Mouse (Mus musculus) urinary bladder, adult 18-20 months (tissue): ENCODE measurements at regions not wholly inside any gene's neighbourhood (a gene's known extent, or its start where the extent isn't known, plus 50 kb on each side); places are given as distances from the start of the nearest gene placed in this dataset.

ENCODE experiments used
- DNase-seq, 2 experiments: peaks; one replicate each; pipeline ENCODE4 v3.0.0; 2022; ENCODE audit warnings: low spot score in 2 of 2, mixed read lengths in 2 of 2

- DNase-seq = no peak
Observed at GRCm38 (mm10) chr13:71034926-71035687, 193.5 kb upstream of the Adamts16 start.

GRCm38 (mm10) chr13:71008216-71008615 is 166.6 kb upstream of the Adamts16 start:
- no peak for DNase-seq

- no peak for DNase-seq
Observed at GRCm38 (mm10) chr13:71006117-71006516, 164.5 kb upstream of the Adamts16 start.

- DNase-seq = no peak
Observed at GRCm38 (mm10) chr13:71003517-71003916, 161.9 kb upstream of the Adamts16 start.

- DNase-seq = peak; percentile 9 to 28
Observed at GRCm38 (mm10) chr13:71001278-71001677, 159.7 kb upstream of the Adamts16 start.

GRCm38 (mm10) chr13:71000422-71001008 is 158.9 kb upstream of the Adamts16 start:
- no peak for DNase-seq

GRCm38 (mm10) chr13:70993522-70993921 is 151.9 kb upstream of the Adamts16 start:
- no peak for DNase-seq

- no peak for DNase-seq
Observed at GRCm38 (mm10) chr13:70989999-70990645, 148.5 kb upstream of the Adamts16 start.

GRCm38 (mm10) chr13:70979344-70979743 is 137.7 kb upstream of the Adamts16 start:
- DNase-seq = no peak

- no peak for DNase-seq
Observed at GRCm38 (mm10) chr13:70978547-70979307, 137.1 kb upstream of the Adamts16 start.

GRCm38 (mm10) chr13:70969596-70969995 is 128.0 kb upstream of the Adamts16 start:
- no peak for DNase-seq

- DNase-seq = no peak
Observed at GRCm38 (mm10) chr13:70967781-70968180, 126.2 kb upstream of the Adamts16 start.

- DNase-seq = no peak
Observed at GRCm38 (mm10) chr13:70963384-70963783, 121.8 kb upstream of the Adamts16 start.

GRCm38 (mm10) chr13:70934309-70935037 is 92.9 kb upstream of the Adamts16 start:
- no peak for DNase-seq

- DNase-seq = no peak
Observed at GRCm38 (mm10) chr13:70913834-70914233, 72.2 kb upstream of the Adamts16 start.

GRCm38 (mm10) chr13:70910934-70911333 is 69.3 kb upstream of the Adamts16 start:
- no peak for DNase-seq

- DNase-seq = no peak
Observed at GRCm38 (mm10) chr13:70904834-70905233, 63.2 kb upstream of the Adamts16 start.

- no peak for DNase-seq
Observed at GRCm38 (mm10) chr13:70903831-70904230, 62.2 kb upstream of the Adamts16 start.

GRCm38 (mm10) chr13:70903150-70903549 is 61.5 kb upstream of the Adamts16 start:
- DNase-seq = no peak

- no peak for DNase-seq
Observed at GRCm38 (mm10) chr13:70902727-70903126, 61.1 kb upstream of the Adamts16 start.

- DNase-seq = no peak
Observed at GRCm38 (mm10) chr13:70891634-70892033, 50.0 kb upstream of the Adamts16 start.
